Mouse (Mus musculus): ENCODE data around the gene Abca9. TPM values are rescaled to one million over a fixed set of nuclear protein-coding genes. Genes with fewer than 3 reads are reported as not detected.

Gene Abca9
- 0.20 and 0.94 TPM in 2 replicates for total RNA-seq (2017)

DNA sequence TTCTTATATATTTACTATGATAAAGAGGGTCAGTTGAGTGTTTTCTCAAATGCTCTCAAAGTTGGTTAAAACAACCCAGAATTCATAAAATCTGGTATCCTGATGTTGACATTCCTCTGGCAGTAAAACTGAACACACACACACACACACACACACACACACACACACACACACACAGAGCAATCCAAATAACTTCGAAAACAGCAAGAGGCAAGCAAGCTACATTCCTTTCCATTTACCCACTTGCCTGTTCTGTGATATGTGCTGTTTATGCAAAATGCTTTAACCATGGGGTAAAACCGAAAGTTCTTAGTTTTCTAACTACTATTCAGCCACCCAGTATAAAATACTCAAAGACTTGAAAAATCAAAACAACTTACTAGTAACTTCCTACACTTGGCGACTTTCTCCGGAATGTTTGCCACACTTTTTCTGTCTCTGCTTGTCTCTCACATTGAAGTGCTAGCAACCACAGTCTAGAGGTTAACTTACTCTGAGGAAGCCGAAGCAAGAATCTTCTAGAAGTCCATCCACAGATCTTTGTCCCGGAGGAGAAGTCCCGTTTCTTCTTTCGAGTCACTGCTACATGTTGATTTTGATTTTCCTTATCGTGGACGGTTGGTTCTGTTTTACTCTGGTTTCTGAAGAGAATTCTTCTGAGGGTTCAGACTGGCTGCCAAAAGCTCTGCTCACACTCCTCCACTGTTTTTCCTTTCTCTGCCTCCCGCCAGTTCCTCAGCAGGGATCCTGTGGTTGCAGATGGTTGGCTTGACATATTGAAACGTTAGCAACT, at the start of gene Abca9:
TSS of gene Abca9 (minus strand) at position 738 of the 793 bp plus-strand sequence.
- ATAC-seq (replicated peaks in 1 of 2; ENCODE audit: insufficient read depth in 1 of 2, low FRiP score in 2 of 2, low TSS enrichment in 1 of 2, low read depth in 1 of 2, poor library complexity in 2 of 2, severe bottlenecking in 2 of 2), result no peak

GRCm38 (mm10) chr11:110217118-110217517, 49.1 kb upstream of the Abca9 start:
- no peak for ATAC-seq (replicated peaks in 1 of 2; ENCODE audit: insufficient read depth in 1 of 2, low FRiP score in 2 of 2, low TSS enrichment in 1 of 2, low read depth in 1 of 2, poor library complexity in 2 of 2, severe bottlenecking in 2 of 2)

- no peak for ATAC-seq (replicated peaks in 1 of 2; ENCODE audit: insufficient read depth in 1 of 2, low FRiP score in 2 of 2, low TSS enrichment in 1 of 2, low read depth in 1 of 2, poor library complexity in 2 of 2, severe bottlenecking in 2 of 2)
Measured at GRCm38 (mm10) chr11:110203930-110204329, 35.9 kb upstream of the Abca9 start.

GRCm38 (mm10) chr11:110198882-110199281, 30.9 kb upstream of the Abca9 start:
- no peak for ATAC-seq (replicated peaks in 1 of 2; ENCODE audit: insufficient read depth in 1 of 2, low FRiP score in 2 of 2, low TSS enrichment in 1 of 2, low read depth in 1 of 2, poor library complexity in 2 of 2, severe bottlenecking in 2 of 2)

- no peak for ATAC-seq (replicated peaks in 1 of 2; ENCODE audit: insufficient read depth in 1 of 2, low FRiP score in 2 of 2, low TSS enrichment in 1 of 2, low read depth in 1 of 2, poor library complexity in 2 of 2, severe bottlenecking in 2 of 2)
Measured at GRCm38 (mm10) chr11:110196561-110197306, 28.7 kb upstream of the Abca9 start.

DNA sequence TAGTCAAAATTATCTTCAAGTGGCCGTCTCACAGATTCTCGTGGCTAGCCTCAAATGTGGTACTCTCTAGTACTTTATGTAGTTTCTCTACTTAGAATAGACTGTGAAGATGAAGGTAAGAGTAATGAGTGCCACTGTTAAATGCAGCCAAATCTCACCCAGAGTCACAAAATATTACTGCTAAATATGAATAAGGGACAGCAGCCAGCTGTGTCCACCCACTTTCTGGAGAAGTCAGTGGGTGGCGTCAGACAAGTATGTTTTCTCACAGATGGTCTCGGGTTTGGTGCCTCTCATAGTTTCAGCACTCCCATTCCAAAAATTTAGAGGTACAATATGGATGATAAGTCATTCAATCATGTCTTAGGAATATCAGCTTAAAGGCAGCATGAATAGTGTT, 27.3 kb upstream of the Abca9 start:
- no peak for ATAC-seq (replicated peaks in 1 of 2; ENCODE audit: insufficient read depth in 1 of 2, low FRiP score in 2 of 2, low TSS enrichment in 1 of 2, low read depth in 1 of 2, poor library complexity in 2 of 2, severe bottlenecking in 2 of 2)

DNA sequence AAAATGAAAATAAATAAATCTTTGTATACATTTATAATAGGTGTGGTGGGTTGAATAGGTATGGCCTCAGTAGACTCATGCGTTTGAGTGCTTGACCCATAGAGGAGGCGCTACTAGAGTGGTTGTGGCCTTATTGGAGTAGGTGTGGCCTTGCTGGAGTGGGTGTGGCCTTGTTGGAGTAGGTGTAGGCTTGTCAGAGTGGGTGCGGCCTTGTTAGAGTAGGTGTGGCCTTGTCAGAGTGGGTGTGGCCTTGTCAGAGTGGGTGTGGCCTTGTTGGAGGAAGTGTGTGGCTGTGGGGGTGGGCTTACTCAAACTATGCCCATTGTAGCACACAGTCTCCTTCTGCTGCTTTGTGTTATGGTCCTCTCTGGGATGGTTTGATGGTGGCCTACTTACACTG, 3.2 kb upstream of the Abca9 start:
- no peak for ATAC-seq (replicated peaks in 1 of 2; ENCODE audit: insufficient read depth in 1 of 2, low FRiP score in 2 of 2, low TSS enrichment in 1 of 2, low read depth in 1 of 2, poor library complexity in 2 of 2, severe bottlenecking in 2 of 2)

GRCm38 (mm10) chr11:110165822-110166221, 2.2 kb downstream of the Abca9 start:
- peak; percentile 75 to 92; a peak in 3 of 4 replicates for ATAC-seq (replicated peaks in 1 of 2; ENCODE audit: insufficient read depth in 1 of 2, low FRiP score in 2 of 2, low TSS enrichment in 1 of 2, low read depth in 1 of 2, poor library complexity in 2 of 2, severe bottlenecking in 2 of 2)

DNA sequence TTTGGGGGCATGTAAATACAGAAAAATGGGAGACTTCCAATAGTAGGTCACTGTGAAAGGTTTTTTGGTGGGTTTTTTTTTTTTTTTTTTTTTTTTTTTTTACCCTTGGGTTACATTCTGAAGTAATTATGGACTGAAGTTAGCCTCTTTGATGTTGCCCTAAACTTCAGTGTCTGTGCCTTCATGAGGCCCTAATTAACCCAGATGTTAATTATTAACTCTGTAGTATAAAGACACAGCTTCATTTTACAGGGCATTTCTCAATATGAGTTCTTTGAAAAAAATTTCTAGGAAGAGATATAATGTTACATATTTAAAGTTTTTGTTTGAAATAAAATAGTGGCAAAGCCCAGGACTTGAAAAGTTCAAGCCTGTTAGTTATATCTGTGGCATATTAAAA, 2.6 kb downstream of the Abca9 start:
- ATAC-seq (replicated peaks in 1 of 2; ENCODE audit: insufficient read depth in 1 of 2, low FRiP score in 2 of 2, low TSS enrichment in 1 of 2, low read depth in 1 of 2, poor library complexity in 2 of 2, severe bottlenecking in 2 of 2), result peak in 1 of 2 experiments; percentile 23; a peak in 1 of 4 replicates

DNA sequence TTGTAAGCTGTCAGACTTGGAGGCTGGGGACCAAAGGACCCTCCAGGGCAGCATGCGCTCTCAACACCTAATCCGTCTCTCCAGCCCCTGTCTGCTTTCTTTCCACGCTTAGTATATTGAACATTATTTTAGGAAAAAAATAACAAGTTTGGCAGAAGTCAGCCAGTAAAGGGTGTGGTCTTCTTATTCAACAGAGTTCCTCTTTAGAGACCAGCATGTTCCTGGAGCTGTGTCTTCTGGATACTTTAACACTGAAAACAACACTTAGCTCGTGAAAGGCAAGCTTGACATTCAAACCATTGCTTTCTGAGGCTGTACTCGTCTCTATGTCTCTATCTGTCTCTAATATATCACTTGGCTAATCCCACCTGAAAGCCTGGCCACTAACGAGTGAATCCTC, 10.9 kb downstream of the Abca9 start:
- no peak for ATAC-seq (replicated peaks in 1 of 2; ENCODE audit: insufficient read depth in 1 of 2, low FRiP score in 2 of 2, low TSS enrichment in 1 of 2, low read depth in 1 of 2, poor library complexity in 2 of 2, severe bottlenecking in 2 of 2)

DNA sequence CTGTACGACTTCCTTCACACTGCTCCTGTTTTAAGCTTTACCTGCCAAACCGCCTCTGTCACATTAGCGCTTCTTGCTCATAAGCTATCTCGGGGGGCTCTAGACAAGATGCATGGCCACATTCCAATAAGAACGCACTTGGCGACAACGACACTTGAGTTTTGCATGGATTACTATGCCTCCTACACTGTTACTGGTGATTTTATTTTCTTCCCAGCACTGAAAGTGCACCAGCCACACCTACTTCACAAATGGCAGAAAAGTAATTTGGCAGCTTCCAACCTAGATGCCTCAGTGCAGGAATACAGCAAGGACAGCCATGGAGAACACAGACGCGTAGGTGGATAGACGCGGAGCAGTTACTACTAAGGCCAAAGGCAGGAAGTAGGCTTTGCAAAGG, 12.0 kb downstream of the Abca9 start:
- ATAC-seq (replicated peaks in 1 of 2; ENCODE audit: insufficient read depth in 1 of 2, low FRiP score in 2 of 2, low TSS enrichment in 1 of 2, low read depth in 1 of 2, poor library complexity in 2 of 2, severe bottlenecking in 2 of 2), result no peak

- ATAC-seq (replicated peaks in 1 of 2; ENCODE audit: insufficient read depth in 1 of 2, low FRiP score in 2 of 2, low TSS enrichment in 1 of 2, low read depth in 1 of 2, poor library complexity in 2 of 2, severe bottlenecking in 2 of 2), result peak in 1 of 2 experiments; percentile 80; a peak in 1 of 4 replicates
Measured at GRCm38 (mm10) chr11:110147640-110148039, 20.4 kb downstream of the Abca9 start.

GRCm38 (mm10) chr11:110145421-110145820, 22.6 kb downstream of the Abca9 start:
- ATAC-seq (replicated peaks in 1 of 2; ENCODE audit: insufficient read depth in 1 of 2, low FRiP score in 2 of 2, low TSS enrichment in 1 of 2, low read depth in 1 of 2, poor library complexity in 2 of 2, severe bottlenecking in 2 of 2), result no peak

GRCm38 (mm10) chr11:110130760-110131159, 37.2 kb downstream of the Abca9 start:
- ATAC-seq (replicated peaks in 1 of 2; ENCODE audit: insufficient read depth in 1 of 2, low FRiP score in 2 of 2, low TSS enrichment in 1 of 2, low read depth in 1 of 2, poor library complexity in 2 of 2, severe bottlenecking in 2 of 2), result no peak

DNA sequence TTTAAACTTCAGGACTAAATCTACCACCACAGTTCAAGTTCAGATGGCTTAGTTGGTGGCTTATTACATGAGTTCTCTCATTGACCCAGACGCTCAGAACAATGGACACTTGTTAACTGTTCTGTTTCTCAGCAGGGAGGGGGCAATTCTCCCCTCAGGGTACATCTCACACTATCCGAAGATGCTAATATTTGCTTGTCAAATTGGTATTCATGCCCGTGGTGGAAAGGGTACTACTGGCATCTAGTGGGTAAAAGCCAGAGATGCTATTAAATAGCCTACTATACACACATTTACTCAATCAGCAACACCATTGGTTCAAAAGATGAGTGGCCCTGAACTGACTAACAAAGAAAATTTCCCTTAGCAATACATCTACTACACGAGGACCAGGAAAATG, 56.9 kb downstream of the Abca9 start:
- ATAC-seq (replicated peaks in 1 of 2; ENCODE audit: insufficient read depth in 1 of 2, low FRiP score in 2 of 2, low TSS enrichment in 1 of 2, low read depth in 1 of 2, poor library complexity in 2 of 2, severe bottlenecking in 2 of 2), result no peak

DNA sequence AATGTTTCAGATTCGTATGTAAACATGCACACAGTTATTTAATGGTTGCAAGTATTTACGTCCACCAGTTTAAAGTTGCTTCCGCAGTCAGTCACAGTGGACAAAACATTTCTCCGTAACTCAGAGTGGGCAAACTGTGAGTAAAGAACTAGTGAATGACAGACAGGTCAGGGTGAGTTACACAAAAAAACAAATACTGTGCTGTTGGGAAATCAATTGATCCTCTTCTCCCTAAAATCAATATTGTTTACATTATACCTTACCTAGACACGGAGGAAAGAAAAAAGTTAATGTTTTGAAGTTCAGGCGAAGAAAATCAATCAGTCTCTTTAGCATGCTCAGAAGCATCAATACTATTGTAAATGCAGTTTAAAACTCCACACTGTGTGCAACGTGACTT, 66.6 kb downstream of the Abca9 start:
- no peak for ATAC-seq (replicated peaks in 1 of 2; ENCODE audit: insufficient read depth in 1 of 2, low FRiP score in 2 of 2, low TSS enrichment in 1 of 2, low read depth in 1 of 2, poor library complexity in 2 of 2, severe bottlenecking in 2 of 2)

DNA sequence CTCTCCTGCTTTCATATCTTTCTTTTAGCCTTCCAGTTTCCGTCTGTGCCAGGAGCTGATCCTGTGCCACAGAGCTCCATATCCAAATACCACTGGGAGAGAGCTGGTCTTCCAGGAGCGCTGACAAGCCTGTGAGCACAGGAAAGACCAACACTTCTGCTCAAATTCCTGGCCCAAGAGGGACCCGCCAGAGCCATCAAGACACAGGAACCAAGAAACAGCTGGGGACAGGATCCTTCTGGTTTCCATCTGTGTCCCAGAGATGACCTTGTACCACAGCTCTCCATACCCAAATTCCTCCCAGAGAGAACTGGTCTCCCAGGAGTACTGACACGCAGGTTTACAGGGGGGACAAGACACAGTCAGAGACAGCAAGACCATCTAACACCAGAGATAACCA, 69.1 kb downstream of the Abca9 start:
- ATAC-seq (replicated peaks in 1 of 2; ENCODE audit: insufficient read depth in 1 of 2, low FRiP score in 2 of 2, low TSS enrichment in 1 of 2, low read depth in 1 of 2, poor library complexity in 2 of 2, severe bottlenecking in 2 of 2), result no peak

- ATAC-seq (replicated peaks in 1 of 2; ENCODE audit: insufficient read depth in 1 of 2, low FRiP score in 2 of 2, low TSS enrichment in 1 of 2, low read depth in 1 of 2, poor library complexity in 2 of 2, severe bottlenecking in 2 of 2), result no peak
Measured at GRCm38 (mm10) chr11:110097465-110097864, 70.5 kb downstream of the Abca9 start.

Data from hematopoietic stem cell, adult 5-6 weeks (primary cell).